Mouse (Mus musculus) neutrophil, adult 5-6 weeks (primary cell): ENCODE results near the gene Mrtfb. TPM values are rescaled to one million over a fixed set of nuclear protein-coding genes. Genes with fewer than 3 reads are reported as not detected.

Experiments used
- ATAC-seq: fragments of 151-379, 151-347 bp; 2 replicates; pipeline ENCODE4 v1.8.0; 2017; ENCODE audit warnings: mild to moderate bottlenecking, moderate TSS enrichment; ENCODE audit not compliant: insufficient number of reproducible peaks, poor library complexity, low FRiP score, severe bottlenecking; ENCODE audit errors: extremely low read depth
- total RNA-seq: library from RNA; stranded (forward); fragments of 200-1000 nt; gene quantifications from 2 replicates; pipeline ENCODE4 v1.2.3, GENCODE M21; 2017

Gene Mrtfb
- total RNA-seq, 1 experiment from 2014 or later, result 8.7 TPM

GRCm38 (mm10) chr16:13422522-13422921 lies 166.2 kb downstream of the Mrtfb start:
- ATAC-seq, result no peak

- ATAC-seq, result peak; percentile 81
These were observed 167.5 kb downstream of the Mrtfb start for GRCm38 (mm10) chr16:13423587-13424355.

- no peak for ATAC-seq
These were observed 169.5 kb downstream of the Mrtfb start for GRCm38 (mm10) chr16:13425804-13426203.

- no peak for ATAC-seq
These were observed 170.7 kb downstream of the Mrtfb start for GRCm38 (mm10) chr16:13426831-13427589.

GRCm38 (mm10) chr16:13428077-13428476 lies 171.8 kb downstream of the Mrtfb start:
- ATAC-seq, result no peak

GRCm38 (mm10) chr16:13428806-13429205 lies 172.5 kb downstream of the Mrtfb start:
- no peak for ATAC-seq

- no peak for ATAC-seq
These were observed 173.8 kb downstream of the Mrtfb start for GRCm38 (mm10) chr16:13429921-13430606.

- ATAC-seq, result no peak
These were observed 174.7 kb downstream of the Mrtfb start for GRCm38 (mm10) chr16:13430940-13431339.

GRCm38 (mm10) chr16:13435627-13436026 lies 179.3 kb downstream of the Mrtfb start:
- ATAC-seq, result no peak

- peak; percentile 68 for ATAC-seq
These were observed 180.9 kb downstream of the Mrtfb start for GRCm38 (mm10) chr16:13437037-13437769.

GRCm38 (mm10) chr16:13437770-13438372 lies 181.6 kb downstream of the Mrtfb start:
- ATAC-seq, result peak; percentile 39; the same call in 1 of the 2 replicates

- ATAC-seq, result peak; percentile 20; the same call in 1 of the 2 replicates
These were observed 184.2 kb downstream of the Mrtfb start for GRCm38 (mm10) chr16:13440468-13440867.

- no peak for ATAC-seq
These were observed 187.5 kb downstream of the Mrtfb start for GRCm38 (mm10) chr16:13443764-13444163.

GRCm38 (mm10) chr16:13445461-13445860 lies 189.2 kb downstream of the Mrtfb start:
- ATAC-seq, result no peak

GRCm38 (mm10) chr16:13446488-13446887 lies 190.2 kb downstream of the Mrtfb start:
- ATAC-seq, result no peak

- no peak for ATAC-seq
These were observed 190.6 kb downstream of the Mrtfb start for GRCm38 (mm10) chr16:13446971-13447283.

GRCm38 (mm10) chr16:13447284-13448050 lies 191.2 kb downstream of the Mrtfb start:
- no peak for ATAC-seq
